Mouse (Mus musculus): ENCODE results near the gene Zfp420.
A peak's percentile ranks its signal among the peaks of the same experiment; 100 is the strongest.

DNA sequence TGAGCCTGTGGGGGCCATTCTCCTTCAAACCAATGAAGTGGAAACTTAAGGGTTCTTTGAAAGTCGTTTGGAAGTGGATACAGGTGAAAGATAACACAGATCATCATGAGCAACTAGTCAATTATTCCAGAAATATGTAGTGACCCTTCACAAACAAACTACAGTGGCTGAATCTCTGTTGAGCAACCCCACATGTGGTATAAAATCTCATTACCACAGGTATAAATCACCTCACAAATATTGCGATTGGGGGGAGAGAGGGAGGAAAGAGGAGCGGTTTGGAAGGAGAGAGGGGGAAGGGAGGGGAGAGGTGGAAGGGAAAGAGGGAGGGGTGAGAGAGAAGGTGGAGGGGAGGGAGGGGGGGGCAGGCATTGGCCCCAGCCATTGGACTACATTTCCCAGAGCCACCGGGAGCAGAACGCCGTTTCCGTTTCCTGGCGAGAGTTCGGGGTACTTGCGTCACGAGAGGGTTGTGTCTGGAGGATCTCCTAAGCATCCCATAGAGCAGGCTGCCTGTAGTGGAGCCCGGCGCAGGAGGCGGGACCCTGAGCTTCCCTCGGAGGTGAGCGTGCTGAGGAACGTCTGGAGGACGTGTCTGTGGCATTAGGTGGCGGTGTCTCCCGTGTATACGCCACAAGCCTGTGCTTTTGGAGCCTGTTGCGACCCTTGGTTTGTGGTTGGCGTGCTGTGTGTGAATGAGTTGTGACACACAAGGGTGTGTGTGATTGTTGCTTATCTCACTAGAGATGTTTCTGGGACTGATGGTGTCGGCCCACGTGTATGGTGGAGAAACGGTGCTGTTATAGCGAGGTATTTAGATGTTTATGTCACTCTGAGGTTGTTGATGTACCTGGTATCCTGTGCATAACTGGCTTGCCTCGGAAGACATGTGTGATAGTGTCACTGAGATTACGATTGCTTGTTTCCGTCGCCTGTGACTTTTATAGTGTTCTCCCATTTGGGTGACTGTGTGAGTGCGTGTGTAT lies at the start of gene Zfp420:
- TF ChIP-seq CTCF (IDR thresholded peaks at IDR 0.05; ENCODE audit: low read depth) (peak; percentile 45), EP300 (IDR thresholded peaks at IDR 0.05; ENCODE audit: low read depth) (no peak)
